Mouse (Mus musculus) brain, embryonic 14.5 days (tissue): ENCODE data around the gene Mapkapk3.

Experiments used
- CTCF ChIP-seq: fragments of 200-500 bp; IDR thresholded peaks from 2 replicates; pipeline ENCODE4 v1.5.1; 2012; ENCODE audit warnings: inconsistent platforms, mild to moderate bottlenecking, moderate library complexity, borderline replicate concordance; ENCODE audit not compliant: insufficient read depth, insufficient read length; ENCODE audit errors: extremely low read depth
- POLR2A ChIP-seq: fragments of 200-500 bp; IDR thresholded peaks from 2 replicates; pipeline ENCODE4 v1.6.1; 2012; ENCODE audit warnings: mild to moderate bottlenecking, inconsistent platforms, borderline replicate concordance; ENCODE audit not compliant: poor library complexity, insufficient read depth, insufficient read length, severe bottlenecking; ENCODE audit errors: extremely low read depth

GRCm38 (mm10) chr9:107305012-107305411 is 15.3 kb upstream of the Mapkapk3 start:
- TF ChIP-seq CTCF: no peak
- TF ChIP-seq POLR2A: no peak
